ENCODE assay signal across 24 mouse cellular contexts in genomic region chr7:81105525-81105924, GRCm38 (mm10). TPM values are rescaled to one million over a fixed set of nuclear protein-coding genes. Genes with fewer than 3 reads are reported as not detected.
DNase-seq lines count a peak whose midpoint lies in the region; ATAC-seq and TF ChIP-seq lines count a peak whose summit lies in the region.
"Had no signal": no experiment of that assay in that cellular context is flagged by ENCODE, and none has a peak within 500 bp of the region (broad histone marks: within the 10 kb centered on the region; RNA-seq: fewer than 3 reads in every experiment).

No protein-coding gene starts in this region.

- H3K4me1 ChIP-seq in hindbrain, embryonic 11.5 days (replicated peaks; ENCODE audit: control insufficient read depth, insufficient read depth, low read length) = no peaks in the 10 kb centered on the region
- H3K4me1 ChIP-seq in hindbrain, embryonic 10.5 days (replicated peaks) = peaks cover 6% of the 10 kb centered on the region
- H3K4me1 ChIP-seq in midbrain, embryonic 13.5 days (replicated peaks) = 0 out of 2 replicates have a peak, but pooled peaks cover 4% of the 10 kb centered on the region
- peaks cover 14% of the 10 kb centered on the region for H3K4me1 ChIP-seq in midbrain, embryonic 10.5 days

- no peak for TF ChIP-seq CTCF in gastrocnemius, adult 2 months (IDR thresholded peaks at IDR 0.05)

- H3K36me3 ChIP-seq in hindbrain, embryonic 11.5 days (ENCODE audit: control insufficient read depth, insufficient read depth, low read length) = no peaks in the 10 kb centered on the region
- no peaks in the 10 kb centered on the region for H3K36me3 ChIP-seq in hindbrain, embryonic 10.5 days
- H3K36me3 ChIP-seq in midbrain, embryonic 13.5 days = no peaks in the 10 kb centered on the region
- H3K36me3 ChIP-seq in midbrain, embryonic 10.5 days = no peaks in the 10 kb centered on the region
- H3K36me3 ChIP-seq: embryonic facial prominence, embryonic 15.5 days had no signal

- intact Hi-C loops in gastrocnemius, adult 2 months (cut with DNase I) = no loop called here
- intact Hi-C loops in gastrocnemius, postnatal 36 days (cut with DNase I) = no loop called here

- peak overlapping the region; percentile 35; the same call in 1 of the 2 replicates for H3K27ac ChIP-seq in gastrocnemius, adult 2 months
- H3K27ac ChIP-seq in hindbrain, embryonic 11.5 days (ENCODE audit: low read depth, low read length) = no peak overlapping the region
- no peak overlapping the region for H3K27ac ChIP-seq in hindbrain, embryonic 10.5 days
- H3K27ac ChIP-seq in midbrain, embryonic 13.5 days = no peak overlapping the region
- no peak overlapping the region for H3K27ac ChIP-seq in midbrain, embryonic 10.5 days (replicated peaks)
- H3K27ac ChIP-seq: embryonic facial prominence, embryonic 15.5 days; kidney, postnatal 0 days had no signal

- no peaks in the 10 kb centered on the region for H3K9me3 ChIP-seq in hindbrain, embryonic 11.5 days (ENCODE audit: control insufficient read depth, low read length)
- no peaks in the 10 kb centered on the region for H3K9me3 ChIP-seq in hindbrain, embryonic 10.5 days
- H3K9me3 ChIP-seq in midbrain, embryonic 13.5 days = no peaks in the 10 kb centered on the region
- no peaks in the 10 kb centered on the region for H3K9me3 ChIP-seq in midbrain, embryonic 10.5 days (replicated peaks)
- H3K9me3 ChIP-seq: embryonic facial prominence, embryonic 15.5 days had no signal

- ATAC-seq in hindbrain, embryonic 11.5 days (ENCODE audit: low FRiP score) = no peak
- ATAC-seq in midbrain, embryonic 13.5 days = no peak
- ATAC-seq: CD4-positive, CD25-positive, alpha-beta regulatory T cell, adult 4 months; forebrain, embryonic 14.5 days; inflammation-experienced regulatory T-cells, adult 6 months had no signal

- no peaks in the 10 kb centered on the region for H3K27me3 ChIP-seq in hindbrain, embryonic 11.5 days (ENCODE audit: control insufficient read depth, insufficient read depth, low read length)
- no peaks in the 10 kb centered on the region for H3K27me3 ChIP-seq in hindbrain, embryonic 10.5 days (ENCODE audit: insufficient read depth, poor library complexity, severe bottlenecking)
- H3K27me3 ChIP-seq in midbrain, embryonic 13.5 days = no peaks in the 10 kb centered on the region
- no peaks in the 10 kb centered on the region for H3K27me3 ChIP-seq in midbrain, embryonic 10.5 days (ENCODE audit: low read depth, poor library complexity, severe bottlenecking)
- H3K27me3 ChIP-seq: embryonic facial prominence, embryonic 15.5 days had no signal

- no peak overlapping the region for H3K9ac ChIP-seq in hindbrain, embryonic 11.5 days (ENCODE audit: low read depth, low read length)
- H3K9ac ChIP-seq in midbrain, embryonic 13.5 days (replicated peaks) = 0 out of 2 replicates have a peak overlapping the region, but pooled peaks have one; percentile 14
- H3K9ac ChIP-seq: embryonic facial prominence, embryonic 15.5 days had no signal

- DNase-seq in gastrocnemius, adult 2 months = no peak
- no peak for DNase-seq in gastrocnemius, postnatal 36 days
- peak; percentile 18 for DNase-seq in hindbrain, embryonic 11.5 days (ENCODE audit: low spot score)
- DNase-seq in hindbrain, embryonic 10.5 days (ENCODE audit: low spot score) = no peak
- no peak for DNase-seq in midbrain, embryonic 10.5 days (ENCODE audit: low spot score)
- DNase-seq in skeletal muscle tissue, adult 2 months (ENCODE audit: low read depth, low spot score) = peak; percentile 50
- DNase-seq: adrenal gland, postnatal 25 days; cerebellum, adult 9-10 months; heart, postnatal 4 days; kidney, adult 18-20 months; right cerebral cortex, postnatal 25 days had no signal

- H3K4me2 ChIP-seq in hindbrain, embryonic 11.5 days (replicated peaks; ENCODE audit: low read depth, low read length) = no peak overlapping the region
- no peak overlapping the region for H3K4me2 ChIP-seq in midbrain, embryonic 13.5 days (replicated peaks)
- H3K4me2 ChIP-seq: embryonic facial prominence, embryonic 15.5 days had no signal

- 50% methylated on average over 4 of the region's 4 CpGs for WGBS in hindbrain, embryonic 11.5 days
- 71% methylated on average over 4 of the region's 4 CpGs for WGBS in hindbrain, embryonic 10.5 days
- 56% methylated on average over 4 of the region's 4 CpGs for WGBS in midbrain, embryonic 13.5 days
- 71% methylated on average over 4 of the region's 4 CpGs for WGBS in midbrain, embryonic 10.5 days

- no peak overlapping the region for H3K4me3 ChIP-seq in gastrocnemius, adult 2 months
- H3K4me3 ChIP-seq in hindbrain, embryonic 11.5 days (ENCODE audit: low read depth, low read length) = no peak overlapping the region
- no peak overlapping the region for H3K4me3 ChIP-seq in hindbrain, embryonic 10.5 days
- no peak overlapping the region for H3K4me3 ChIP-seq in midbrain, embryonic 13.5 days (replicated peaks)
- H3K4me3 ChIP-seq in midbrain, embryonic 10.5 days = no peak overlapping the region
- H3K4me3 ChIP-seq: embryonic facial prominence, embryonic 15.5 days had no signal

RNA-seq across cellular contexts. Expression of gene Slc28a1, which starts 9.1 kb away (rescaled TPM):
- under 1 TPM; 0.26 to 0.47 TPM for total RNA-seq in gastrocnemius, adult 2 months (2021)
- under 1 TPM; 0.20 to 0.36 TPM for total RNA-seq in gastrocnemius, postnatal 36 days (2021)
- polyA plus RNA-seq in hindbrain, embryonic 11.5 days (2014; fragmentation: Nextera tagmentation; extraction: Ambion mirVana) = 0.06 TPM in 1 of 2 replicates, not detected in the other
- not detected in 2 replicates for polyA plus RNA-seq in hindbrain, embryonic 10.5 days (2016; fragmentation: Nextera tagmentation; extraction: Ambion mirVana)
- not detected in 2 replicates for polyA plus RNA-seq in midbrain, embryonic 13.5 days (2015; fragmentation: Nextera tagmentation; extraction: Ambion mirVana)
- 0.05 TPM in 1 of 2 replicates, not detected in the other for polyA plus RNA-seq in midbrain, embryonic 10.5 days (2016; fragmentation: Nextera tagmentation; extraction: Ambion mirVana)
- total RNA-seq: common myeloid progenitor, adult 5-6 weeks; granulocyte monocyte progenitor cell, adult 5-6 weeks; layer of hippocampus, postnatal 14 days; megakaryocyte, adult 5-6 weeks; neutrophil, adult 5-6 weeks had no signal
- polyA plus RNA-seq: CD4-positive, CD25-positive, alpha-beta regulatory T cell, adult 4 months; embryonic facial prominence, embryonic 15.5 days; forebrain, embryonic 14.5 days; inflammation-experienced regulatory T-cells, adult 6 months; lung, embryonic 16.5 days had no signal

RNA-seq across cellular contexts. Expression of gene Alpk3, which starts 48.1 kb away (rescaled TPM):
- 100 to 1,000 TPM; 238 to 380 TPM for total RNA-seq in gastrocnemius, adult 2 months (2021)
- total RNA-seq in gastrocnemius, postnatal 36 days (2021) = 100 to 1,000 TPM; 201 to 258 TPM
- polyA plus RNA-seq in hindbrain, embryonic 11.5 days (2014; fragmentation: Nextera tagmentation; extraction: Ambion mirVana) = 0.13 and 0.14 TPM in 2 replicates
- 0.04 and 0.07 TPM in 2 replicates for polyA plus RNA-seq in hindbrain, embryonic 10.5 days (2016; fragmentation: Nextera tagmentation; extraction: Ambion mirVana)
- polyA plus RNA-seq in midbrain, embryonic 13.5 days (2015; fragmentation: Nextera tagmentation; extraction: Ambion mirVana) = 0.04 and 0.08 TPM in 2 replicates
- polyA plus RNA-seq in midbrain, embryonic 10.5 days (2016; fragmentation: Nextera tagmentation; extraction: Ambion mirVana) = 0.05 and 0.09 TPM in 2 replicates
- polyA plus RNA-seq: liver, adult 2 months had no signal

Comparison
In these comparisons a context has a peak if more than half of its experiments do, and no peak if none do; other contexts are left out.
1. DNase-seq: peak in hindbrain, embryonic 11.5 days (single experiment) and skeletal muscle tissue, adult 2 months (single experiment); none in gastrocnemius, adult 2 months (single experiment), gastrocnemius, postnatal 36 days (0 of 2), hindbrain, embryonic 10.5 days (single experiment) and midbrain, embryonic 10.5 days (single experiment).